Mouse (Mus musculus) left cerebral cortex, adult 18-20 months (tissue): Measurements from ENCODE around the gene Spag6. TPM values are rescaled to one million over a fixed set of nuclear protein-coding genes. Genes with fewer than 3 reads are reported as not detected.

Experiments
- total RNA-seq, 2 experiments: library from RNA; stranded (reverse); gene quantifications; 2 replicates each; pipeline ENCODE4 v1.2.3; 2021

Spag6 gene
- total RNA-seq, 2 experiments from 2014 or later = 11.4 to 14.3 TPM

Other genes with a start within 250 kb of the Spag6 start
- 10 to 100 TPM; 81.2 to 85.1 TPM for gene Commd3, start 21.6 kb upstream of the Spag6 start, total RNA-seq
- 10 to 100 TPM; 53.8 to 58.2 TPM for gene Bmi1, start 17.0 kb upstream of the Spag6 start, total RNA-seq